16 mouse cellular contexts compared by ENCODE assay signal in genomic region chr10:70181279-70181972, GRCm38 (mm10). TPM values are rescaled to one million over a fixed set of nuclear protein-coding genes. Genes with fewer than 3 reads are reported as not detected.
DNase-seq lines count a peak whose midpoint lies in the region; ATAC-seq and TF ChIP-seq lines count a peak whose summit lies in the region.
"Had no signal": no experiment of that assay in that cellular context is flagged by ENCODE, and none has a peak within 500 bp of the region (broad histone marks: within the 10 kb centered on the region; RNA-seq: fewer than 3 reads in every experiment).

No protein-coding gene starts in this region.

- no peak overlapping the region for H3K9ac ChIP-seq in lung, embryonic 14.5 days
- H3K9ac ChIP-seq in kidney, postnatal 0 days (ENCODE audit: low read depth, low read length), result no peak overlapping the region
- H3K9ac ChIP-seq in hindbrain, embryonic 11.5 days (ENCODE audit: low read depth, low read length), result no peak overlapping the region
- H3K9ac ChIP-seq: forebrain, postnatal 0 days had no signal

- H3K9me3 ChIP-seq in lung, embryonic 14.5 days (ENCODE audit: low read depth, low read length), result no peaks in the 10 kb centered on the region
- no peaks in the 10 kb centered on the region for H3K9me3 ChIP-seq in kidney, postnatal 0 days (replicated peaks; ENCODE audit: low read length)
- H3K9me3 ChIP-seq in hindbrain, embryonic 11.5 days (ENCODE audit: control insufficient read depth, low read length), result no peaks in the 10 kb centered on the region
- H3K9me3 ChIP-seq: heart, embryonic 10.5 days; megakaryocyte, embryonic 14.5 days had no signal

- H3K27me3 ChIP-seq in lung, embryonic 14.5 days (ENCODE audit: insufficient read depth, low read length), result no peaks in the 10 kb centered on the region
- H3K27me3 ChIP-seq in kidney, postnatal 0 days (ENCODE audit: insufficient read depth, low read length), result no peaks in the 10 kb centered on the region
- no peaks in the 10 kb centered on the region for H3K27me3 ChIP-seq in hindbrain, embryonic 11.5 days (ENCODE audit: control insufficient read depth, insufficient read depth, low read length)
- H3K27me3 ChIP-seq: megakaryocyte, embryonic 14.5 days had no signal

- H3K4me3 ChIP-seq in gastrocnemius, adult 2 months, result no peak overlapping the region
- no peak overlapping the region for H3K4me3 ChIP-seq in lung, embryonic 14.5 days (ENCODE audit: low read depth, low read length)
- no peak overlapping the region for H3K4me3 ChIP-seq in kidney, postnatal 0 days (replicated peaks; ENCODE audit: low read depth, low read length)
- H3K4me3 ChIP-seq in hindbrain, embryonic 11.5 days (ENCODE audit: low read depth, low read length), result no peak overlapping the region
- H3K4me3 ChIP-seq: heart, embryonic 10.5 days; myocyte had no signal

- WGBS in lung, embryonic 14.5 days, result 66% methylated on average over 11 of the region's 11 CpGs
- 46% methylated on average over 11 of the region's 11 CpGs for WGBS in kidney, postnatal 0 days
- WGBS in hindbrain, embryonic 11.5 days, result 90% methylated on average over 11 of the region's 11 CpGs

- no peak overlapping the region for H3K4me2 ChIP-seq in lung, embryonic 14.5 days
- H3K4me2 ChIP-seq in kidney, postnatal 0 days (ENCODE audit: low read length), result no peak overlapping the region
- no peak overlapping the region for H3K4me2 ChIP-seq in hindbrain, embryonic 11.5 days (replicated peaks; ENCODE audit: low read depth, low read length)

- TF ChIP-seq CTCF in gastrocnemius, adult 2 months (IDR thresholded peaks at IDR 0.05), result no peak
- TF ChIP-seq CTCF in lung, embryonic 14.5 days (IDR thresholded peaks at IDR 0.05; ENCODE audit: low read depth), result no peak
- TF ChIP-seq CTCF in kidney, postnatal 0 days (IDR thresholded peaks at IDR 0.05; ENCODE audit: low read depth), result no peak; the same call in 1 of the 2 replicates

- H3K27ac ChIP-seq in gastrocnemius, adult 2 months, result peak overlapping the region; percentile 49
- no peak overlapping the region for H3K27ac ChIP-seq in lung, embryonic 14.5 days (ENCODE audit: low read depth)
- peak overlapping the region; percentile 64 for H3K27ac ChIP-seq in kidney, postnatal 0 days
- no peak overlapping the region for H3K27ac ChIP-seq in hindbrain, embryonic 11.5 days (ENCODE audit: low read depth, low read length)
- H3K27ac ChIP-seq: heart, embryonic 10.5 days had no signal

- DNase-seq in gastrocnemius, adult 2 months, result peak; percentile 37
- no peak for DNase-seq in gastrocnemius, postnatal 25 days
- DNase-seq in lung, embryonic 14.5 days, result peak; percentile 41
- no peak for DNase-seq in lung, postnatal 14 days
- peak; percentile 63 for DNase-seq in kidney, postnatal 0 days (ENCODE audit: low spot score)
- peak; percentile 80 for DNase-seq in yolk sac, embryonic 10.5 days (ENCODE audit: low spot score)
- no peak for DNase-seq in hindbrain, embryonic 11.5 days (ENCODE audit: low spot score)
- DNase-seq in thymus, adult 18-20 months, result no peak
- DNase-seq: cerebellum, adult 9-10 months; forebrain, postnatal 0 days; spleen, adult 18-20 months had no signal

- no peaks in the 10 kb centered on the region for H3K4me1 ChIP-seq in lung, embryonic 14.5 days (ENCODE audit: insufficient read depth)
- H3K4me1 ChIP-seq in kidney, postnatal 0 days (replicated peaks; ENCODE audit: insufficient read depth, low read length), result 0 out of 2 replicates have a peak, but pooled peaks cover 9% of the 10 kb centered on the region
- no peaks in the 10 kb centered on the region for H3K4me1 ChIP-seq in hindbrain, embryonic 11.5 days (replicated peaks; ENCODE audit: control insufficient read depth, insufficient read depth, low read length)

- intact Hi-C loops in gastrocnemius, adult 2 months (cut with DNase I), result no loop called here

- ATAC-seq in lung, embryonic 14.5 days (ENCODE audit: insufficient read depth), result no peak
- peak; percentile 91 for ATAC-seq in kidney, postnatal 0 days (replicated peaks; ENCODE audit: low FRiP score, low read depth)
- ATAC-seq in hindbrain, embryonic 11.5 days (ENCODE audit: low FRiP score), result no peak
- ATAC-seq: forebrain, postnatal 0 days had no signal

- peaks cover 39% of the 10 kb centered on the region; the same call in 1 of the 2 replicates for H3K36me3 ChIP-seq in lung, embryonic 14.5 days (ENCODE audit: insufficient read depth)
- 0 out of 2 replicates have a peak, but pooled peaks cover 3% of the 10 kb centered on the region for H3K36me3 ChIP-seq in kidney, postnatal 0 days (ENCODE audit: insufficient read depth, low read length)
- no peaks in the 10 kb centered on the region for H3K36me3 ChIP-seq in hindbrain, embryonic 11.5 days (ENCODE audit: control insufficient read depth, insufficient read depth, low read length)

RNA-seq across cellular contexts. Expression of gene Mrln, which starts 23.0 kb away (rescaled TPM):
- 100 to 1,000 TPM; 201 to 276 TPM for total RNA-seq in gastrocnemius, adult 2 months (2021)
- total RNA-seq in gastrocnemius, postnatal 25 days (2021), result 100 to 1,000 TPM; 128 to 177 TPM
- 0.50 TPM in 1 of 2 replicates, not detected in the other for polyA plus RNA-seq in lung, embryonic 14.5 days (2014; fragmentation: Nextera tagmentation; extraction: Ambion mirVana)
- polyA plus RNA-seq in kidney, postnatal 0 days (2015; fragmentation: Nextera tagmentation; extraction: Ambion mirVana), result 6.0 and 9.8 TPM in 2 replicates
- polyA plus RNA-seq in hindbrain, embryonic 11.5 days (2014; fragmentation: Nextera tagmentation; extraction: Ambion mirVana), result 1.0 and 1.7 TPM in 2 replicates
- total RNA-seq: layer of hippocampus, adult 18-20 months; left cerebral cortex, postnatal 36 days had no signal

Comparison
In these comparisons a context has a peak if more than half of its experiments do, and no peak if none do; other contexts are left out.
1. DNase-seq: peak in gastrocnemius, adult 2 months (single experiment), lung, embryonic 14.5 days (single experiment), kidney, postnatal 0 days (single experiment) and yolk sac, embryonic 10.5 days (single experiment); none in gastrocnemius, postnatal 25 days (single experiment), lung, postnatal 14 days (single experiment), hindbrain, embryonic 11.5 days (single experiment) and thymus, adult 18-20 months (0 of 2).
2. H3K27ac ChIP-seq: peak in gastrocnemius, adult 2 months (single experiment) and kidney, postnatal 0 days (single experiment); none in lung, embryonic 14.5 days (single experiment) and hindbrain, embryonic 11.5 days (single experiment).